Mouse (Mus musculus): Measurements from ENCODE around the gene Mgat5.

DNA sequence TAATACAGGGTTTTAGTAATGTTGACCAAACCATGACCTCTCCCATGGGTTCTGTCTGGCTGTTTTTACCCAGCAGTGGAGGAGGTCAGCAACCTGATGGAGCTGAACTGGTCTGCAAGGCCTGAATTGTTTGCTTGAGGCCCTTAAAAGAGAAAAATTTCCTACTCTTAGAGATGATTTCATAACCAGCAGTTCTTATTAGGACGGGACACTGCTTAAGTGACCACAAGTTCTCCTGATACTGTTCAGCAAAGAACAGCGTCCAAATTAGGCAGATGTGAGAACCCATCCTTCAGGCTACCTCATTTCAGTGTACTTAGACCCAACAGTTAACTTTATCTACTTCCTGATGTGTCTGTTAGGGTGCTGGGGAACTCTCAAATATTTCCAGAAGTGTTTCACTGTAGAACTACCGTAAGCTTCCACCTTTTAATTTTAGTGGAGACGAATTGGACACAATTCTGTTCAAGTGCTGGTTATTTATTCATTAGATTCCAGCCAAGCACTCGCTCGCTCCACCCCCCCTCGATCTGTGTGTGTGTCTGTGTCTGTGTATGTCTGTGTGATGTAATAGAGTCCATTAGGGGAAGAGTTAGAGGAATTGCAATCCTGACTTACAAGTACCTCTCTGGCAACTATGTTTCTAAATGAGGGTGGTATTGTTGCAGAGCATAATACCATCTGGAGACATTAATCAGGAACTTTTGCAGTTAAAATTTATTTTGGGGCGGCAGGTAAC is 17.4 kb downstream of the Mgat5 start:
- TF ChIP-seq POLR2A (IDR thresholded peaks at IDR 0.05; ENCODE audit: insufficient read length, low read depth), result no peak
- no peak for TF ChIP-seq REST (IDR thresholded peaks at IDR 0.05; ENCODE audit: insufficient read depth, insufficient read length)
- TF ChIP-seq TCF12 (IDR thresholded peaks at IDR 0.05; ENCODE audit: insufficient read depth, poor library complexity, severe bottlenecking), result no peak
- TF ChIP-seq MAX (IDR thresholded peaks at IDR 0.05; ENCODE audit: low read depth), result no peak
